Mouse (Mus musculus) midbrain, embryonic 13.5 days (tissue): ENCODE results near the gene Prr13. TPM values are rescaled to one million over a fixed set of nuclear protein-coding genes. Genes with fewer than 3 reads are reported as not detected.

Experiments
- ATAC-seq: fragments of 200-750 bp; cut with Nextera tagmentation; 2 replicates; pipeline ENCODE4 v1.8.0; 2017; ENCODE audit warnings: mild to moderate bottlenecking, moderate TSS enrichment, moderate library complexity
- H3K27ac ChIP-seq: fragments of 300-500 bp; sonication (generic); 2 replicates; pipeline ENCODE4 v1.5.1; 2015; ENCODE audit warnings: inconsistent platforms, mild to moderate bottlenecking, moderate library complexity
- H3K27me3 ChIP-seq: fragments of 300-500 bp; sonication (generic); 2 replicates; pipeline ENCODE4 v1.6.1; 2015; ENCODE audit warnings: mild to moderate bottlenecking, inconsistent platforms
- H3K36me3 ChIP-seq: fragments of 300-500 bp; sonication (generic); 2 replicates; pipeline ENCODE4 v1.6.1; 2015; ENCODE audit warnings: mild to moderate bottlenecking, inconsistent platforms
- H3K4me1 ChIP-seq: fragments of 300-500 bp; sonication (generic); replicated peaks from 2 replicates; pipeline ENCODE4 v1.6.1; 2015; ENCODE audit warnings: inconsistent platforms
- H3K4me2 ChIP-seq: fragments of 300-500 bp; sonication (generic); replicated peaks from 2 replicates; pipeline ENCODE4 v1.6.1; 2015; ENCODE audit warnings: moderate library complexity, mild to moderate bottlenecking, inconsistent platforms
- H3K4me3 ChIP-seq: fragments of 300-500 bp; sonication (generic); replicated peaks from 2 replicates; pipeline ENCODE4 v1.5.1; 2015; ENCODE audit warnings: mild to moderate bottlenecking, inconsistent platforms
- H3K9ac ChIP-seq: fragments of 300-500 bp; sonication (generic); replicated peaks from 2 replicates; pipeline ENCODE4 v1.6.1; 2015; ENCODE audit warnings: mild to moderate bottlenecking, inconsistent platforms
- H3K9me3 ChIP-seq: fragments of 300-500 bp; sonication (generic); 2 replicates; pipeline ENCODE4 v1.6.1; 2016; ENCODE audit warnings: mild to moderate bottlenecking, inconsistent platforms
- WGBS: fragments of 180-500 bp; shearing (Covaris S2); methylation state at CpG from one replicate; pipeline ENCODE4 v1.1.7; 2015; 5-methylcytosine and 5-hydroxymethylcytosine counted together
- polyA plus RNA-seq: library from polyadenylated mRNA; unstranded; fragments of >200 nt; fragmentation: Nextera tagmentation; extraction: Ambion mirVana; gene quantifications from 2 replicates; pipeline ENCODE4 v1.2.1, GENCODE M21; 2015

Prr13 gene
- polyA plus RNA-seq, 1 experiment from 2014 or later, result 113 TPM

GRCm38 (mm10) chr15:102507561-102507960, 48.7 kb downstream of the Prr13 start:
- H3K36me3 ChIP-seq, result peaks cover 44% of the 10 kb centered on the region
- ATAC-seq, result no peak
- H3K9me3 ChIP-seq, result no peaks in the 10 kb centered on the region

DNA sequence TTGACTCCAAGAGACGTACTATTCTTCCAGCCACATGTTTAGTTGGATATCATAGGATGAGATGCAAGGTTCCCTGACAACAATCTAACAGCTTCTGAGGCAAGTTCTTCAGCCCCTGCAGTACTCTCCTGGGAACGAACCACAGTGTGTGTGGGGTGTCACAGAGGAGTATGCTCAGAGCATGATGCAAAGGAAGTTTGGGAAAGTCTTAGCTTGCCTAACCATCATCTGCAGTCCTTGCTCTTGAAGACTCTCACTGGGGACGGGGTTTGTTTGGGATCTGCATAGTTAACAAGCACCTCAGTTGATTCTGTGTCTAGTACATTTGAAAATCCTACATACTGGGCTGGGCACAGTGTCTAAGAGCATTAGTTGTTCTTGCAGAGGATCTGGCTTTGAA, 49.5 kb downstream of the Prr13 start:
- no peak overlapping the region for H3K27ac ChIP-seq
- peaks cover 50% of the 10 kb centered on the region for H3K4me1 ChIP-seq
- no peak overlapping the region for H3K4me3 ChIP-seq
- no peaks in the 10 kb centered on the region for H3K9me3 ChIP-seq
- H3K36me3 ChIP-seq, result peaks cover 37% of the 10 kb centered on the region
- no peaks in the 10 kb centered on the region for H3K27me3 ChIP-seq
- no peak overlapping the region for H3K9ac ChIP-seq
- no peak overlapping the region for H3K4me2 ChIP-seq
- WGBS, result 88% methylated on average over 3 of the region's 3 CpGs
- ATAC-seq, result no peak

More at GRCm38 (mm10) chr15:102507561-102507960, 48.7 kb downstream of the Prr13 start:
- H3K27ac ChIP-seq, result no peak overlapping the region
- no peaks in the 10 kb centered on the region for H3K27me3 ChIP-seq
- no peak overlapping the region for H3K9ac ChIP-seq
- H3K4me1 ChIP-seq, result peaks cover 42% of the 10 kb centered on the region
- no peak overlapping the region for H3K4me2 ChIP-seq
- H3K4me3 ChIP-seq, result no peak overlapping the region

- Histone ChIP-seq H3K4me3 (peak overlapping the region; percentile 58), H3K4me1 (peaks cover 68% of the 10 kb centered on the region), H3K4me2 (peak overlapping the region; percentile 75), H3K27ac (peak overlapping the region; percentile 91), H3K36me3 (peaks cover 19% of the 10 kb centered on the region), H3K9ac (peak overlapping the region; percentile 69), H3K9me3 (no peaks in the 10 kb centered on the region), H3K27me3 (no peaks in the 10 kb centered on the region)
- 5% methylated on average over 9 of the region's 9 CpGs for WGBS
- ATAC-seq, result peak; percentile 72
Measured at GRCm38 (mm10) chr15:102510110-102510509, 51.3 kb downstream of the Prr13 start.

GRCm38 (mm10) chr15:102510590-102511284, 51.9 kb downstream of the Prr13 start:
- H3K9ac ChIP-seq, result peak overlapping the region; percentile 69
- H3K4me3 ChIP-seq, result peak overlapping the region; percentile 58
- no peaks in the 10 kb centered on the region for H3K9me3 ChIP-seq
- peak overlapping the region; percentile 75 for H3K4me2 ChIP-seq
- no peaks in the 10 kb centered on the region for H3K27me3 ChIP-seq
- ATAC-seq, result peak; percentile 93
- WGBS, result 3% methylated on average over 30 of the region's 34 CpGs
- H3K4me1 ChIP-seq, result peaks cover 74% of the 10 kb centered on the region
- H3K27ac ChIP-seq, result peak overlapping the region; percentile 91
- H3K36me3 ChIP-seq, result peaks cover 13% of the 10 kb centered on the region

- Histone ChIP-seq H3K36me3 (peaks cover 9% of the 10 kb centered on the region), H3K27ac (peak overlapping the region; percentile 91), H3K27me3 (no peaks in the 10 kb centered on the region), H3K9me3 (no peaks in the 10 kb centered on the region), H3K4me1 (peaks cover 79% of the 10 kb centered on the region), H3K9ac (peak overlapping the region; percentile 69), H3K4me2 (peak overlapping the region; percentile 75), H3K4me3 (peak overlapping the region; percentile 58)
- 4% methylated on average over 6 of the region's 6 CpGs for WGBS
- ATAC-seq, result peak; percentile 18
Measured at GRCm38 (mm10) chr15:102511285-102511833, 52.5 kb downstream of the Prr13 start.

- H3K27ac ChIP-seq, result peak overlapping the region; percentile 91
- peak overlapping the region; percentile 75 for H3K4me2 ChIP-seq
- no peak for ATAC-seq
- no peaks in the 10 kb centered on the region for H3K27me3 ChIP-seq
- H3K9me3 ChIP-seq, result no peaks in the 10 kb centered on the region
- H3K4me3 ChIP-seq, result peak overlapping the region; percentile 58
- H3K9ac ChIP-seq, result peak overlapping the region; percentile 69
- H3K36me3 ChIP-seq, result peaks cover 9% of the 10 kb centered on the region
- peaks cover 79% of the 10 kb centered on the region for H3K4me1 ChIP-seq
- 18% methylated on average over 5 of the region's 5 CpGs for WGBS
Measured at GRCm38 (mm10) chr15:102512010-102512409, 53.2 kb downstream of the Prr13 start.

Other genes with a start within 250 kb of the Prr13 start
- 0.71 and 0.82 TPM in 2 replicates for gene Itgb7, start 227.1 kb upstream of the Prr13 start, polyA plus RNA-seq
- 2.7 and 3.4 TPM in 2 replicates for gene Rarg, start 201.5 kb upstream of the Prr13 start, polyA plus RNA-seq
- 0.07 and 0.12 TPM in 2 replicates for gene Gm9918, start 188.5 kb upstream of the Prr13 start, polyA plus RNA-seq
- 50.8 and 53.4 TPM in 2 replicates for gene Mfsd5, start 179.6 kb upstream of the Prr13 start, polyA plus RNA-seq
- gene Espl1, start 162.8 kb upstream of the Prr13 start, polyA plus RNA-seq, result 11.0 and 13.3 TPM in 2 replicates
- 472 and 474 TPM in 2 replicates for gene Pfdn5, start 132.9 kb upstream of the Prr13 start, polyA plus RNA-seq
- 93.8 and 105 TPM in 2 replicates for gene Myg1, start 127.3 kb upstream of the Prr13 start, polyA plus RNA-seq
- 41.4 and 44.1 TPM in 2 replicates for gene Aaas, start 108.3 kb upstream of the Prr13 start, polyA plus RNA-seq
- gene Sp7, start 91.8 kb upstream of the Prr13 start, polyA plus RNA-seq, result 0.14 and 0.28 TPM in 2 replicates
- gene Sp1, start 52.9 kb upstream of the Prr13 start, polyA plus RNA-seq, result 5.6 TPM in 2 replicates
- 0.30 and 0.74 TPM in 2 replicates for gene Amhr2, start 13.7 kb upstream of the Prr13 start, polyA plus RNA-seq
- 164 and 166 TPM in 2 replicates for gene Pcbp2, start 11.5 kb downstream of the Prr13 start, polyA plus RNA-seq
- gene Gm10337, start 44.7 kb downstream of the Prr13 start, polyA plus RNA-seq, result 4.5 and 16.7 TPM in 2 replicates
- 47.9 and 53.9 TPM in 2 replicates for gene Map3k12, start 58.0 kb downstream of the Prr13 start, polyA plus RNA-seq
- gene Tarbp2, start 59.2 kb downstream of the Prr13 start, polyA plus RNA-seq, result 98.2 and 101 TPM in 2 replicates
- 2.9 and 5.0 TPM in 2 replicates for gene Npff, start 65.9 kb downstream of the Prr13 start, polyA plus RNA-seq
- gene Gm28047, start 166.0 kb downstream of the Prr13 start, polyA plus RNA-seq, result not detected in 2 replicates
- gene Atf7, start 166.4 kb downstream of the Prr13 start, polyA plus RNA-seq, result 15.9 and 22.1 TPM in 2 replicates
- 58.9 and 59.1 TPM in 2 replicates for gene Atp5g2, start 213.3 kb downstream of the Prr13 start, polyA plus RNA-seq